Mouse (Mus musculus) forebrain, postnatal 0 days (tissue): Measurements from ENCODE around the gene Galnt18. TPM values are rescaled to one million over a fixed set of nuclear protein-coding genes. Genes with fewer than 3 reads are reported as not detected.

Experiments used
- ATAC-seq: fragments of 200-750 bp; cut with Nextera tagmentation; 2 replicates; pipeline ENCODE4 v1.8.0; 2017; ENCODE audit warnings: mild to moderate bottlenecking, moderate library complexity
- DNase-seq: peaks from one replicate; pipeline ENCODE4 v3.0.0-alpha.2; 2015
- H3K27ac ChIP-seq: fragments of 300-500 bp; sonication (generic); 2 replicates; pipeline ENCODE4 v1.5.1; 2014; ENCODE audit warnings: low read depth, mild to moderate bottlenecking, antibody characterized with exemption, low read length, moderate library complexity, mixed read lengths
- H3K27me3 ChIP-seq: fragments of 300-500 bp; sonication (generic); 2 replicates; pipeline ENCODE4 v1.6.1; 2014; ENCODE audit warnings: mild to moderate bottlenecking, low read length, mixed read lengths; ENCODE audit not compliant: insufficient read depth
- H3K36me3 ChIP-seq: fragments of 300-500 bp; sonication (generic); 2 replicates; pipeline ENCODE4 v1.6.1; 2014; ENCODE audit warnings: mild to moderate bottlenecking, moderate library complexity; ENCODE audit not compliant: insufficient read depth
- H3K4me1 ChIP-seq: fragments of 300-500 bp; sonication (generic); 2 replicates; pipeline ENCODE4 v1.6.1; 2014; ENCODE audit warnings: antibody characterized with exemption; ENCODE audit not compliant: insufficient read depth
- H3K4me2 ChIP-seq: fragments of 300-500 bp; sonication (generic); 2 replicates; pipeline ENCODE4 v1.6.1; 2014; ENCODE audit warnings: low read depth, mild to moderate bottlenecking, moderate library complexity
- H3K4me3 ChIP-seq: fragments of 300-500 bp; sonication (generic); 2 replicates; pipeline ENCODE4 v1.5.1; 2014; ENCODE audit warnings: low read depth, low read length, mixed read lengths
- H3K9ac ChIP-seq: fragments of 300-500 bp; sonication (generic); 2 replicates; pipeline ENCODE4 v1.6.1; 2014; ENCODE audit warnings: mild to moderate bottlenecking
- H3K9me3 ChIP-seq: fragments of 300-500 bp; sonication (generic); 2 replicates; pipeline ENCODE4 v1.6.1; 2016; ENCODE audit warnings: low read length
- CTCF ChIP-seq: sonication (generic); IDR thresholded peaks from 2 replicates; pipeline ENCODE4 v1.5.1; 2016; ENCODE audit warnings: antibody characterized with exemption, control low read depth, low read depth
- WGBS: fragments of 180-500 bp; shearing (Covaris S2); extraction: QIAGEN DNeasy Blood & Tissue Kit; methylation state at CpG from one replicate; pipeline ENCODE4 v1.1.7; 2014; 5-methylcytosine and 5-hydroxymethylcytosine counted together
- polyA plus RNA-seq: library from polyadenylated mRNA; unstranded; fragments of >200 nt; fragmentation: Nextera tagmentation; extraction: Ambion mirVana; gene quantifications from 2 replicates; pipeline ENCODE4 v1.2.1, GENCODE M21; 2015
- total RNA-seq: library from RNA; depleted of rRNA; stranded (reverse); fragments of >200 nt; gene quantifications from 2 replicates; pipeline ENCODE4 v1.2.3, GENCODE M21; 2014

Gene Galnt18
- total and polyA plus RNA-seq, 2 experiments from 2014 or later: 18.0 to 22.0 TPM

DNA sequence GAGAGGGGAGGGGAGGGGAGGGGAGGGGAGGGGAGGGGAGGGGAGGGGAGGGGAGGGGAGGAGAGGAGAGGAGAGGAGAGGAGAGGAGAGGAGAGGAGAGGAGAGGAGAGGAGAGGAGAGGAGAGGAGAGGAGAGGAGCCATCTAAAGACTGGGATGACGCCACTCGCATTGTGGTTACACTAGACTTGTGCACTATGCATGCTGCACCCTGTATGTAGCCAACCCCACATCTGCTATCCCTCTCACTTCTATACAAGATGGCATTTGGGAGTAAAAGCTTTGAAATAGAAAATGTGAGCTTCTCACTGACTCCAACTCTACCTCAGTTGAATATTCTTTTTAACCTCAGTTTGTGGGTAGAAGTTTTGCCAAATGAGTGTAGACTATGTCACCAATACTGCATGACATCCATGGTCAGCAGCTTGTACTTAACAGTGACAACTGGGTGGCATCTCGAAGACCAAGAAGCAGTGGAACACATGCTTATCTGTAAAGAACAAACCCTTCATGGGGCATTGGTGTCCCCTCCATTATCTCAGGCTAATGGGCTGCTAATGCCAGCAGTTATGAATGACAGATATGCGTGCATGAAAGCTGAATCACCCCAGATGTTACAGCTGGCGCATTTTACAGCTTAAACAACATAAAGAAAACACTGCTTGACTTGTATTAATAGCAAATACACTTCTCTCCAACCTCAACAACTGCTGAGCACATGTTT is 65.0 kb downstream of the Galnt18 start:
- Histone ChIP-seq H3K4me3 (no peak overlapping the region), H3K4me1 (no peaks in the 10 kb centered on the region; the same call in none of the 2 replicates), H3K9ac (no peak overlapping the region), H3K36me3 (no peaks in the 10 kb centered on the region), H3K4me2 (no peak overlapping the region), H3K9me3 (no peaks in the 10 kb centered on the region), H3K27ac (no peak overlapping the region), H3K27me3 (no peaks in the 10 kb centered on the region)
- TF ChIP-seq CTCF: no peak
- ATAC-seq (no peak), DNase-seq (no peak)
- 82% methylated on average over 5 of the region's 5 CpGs for WGBS

DNA sequence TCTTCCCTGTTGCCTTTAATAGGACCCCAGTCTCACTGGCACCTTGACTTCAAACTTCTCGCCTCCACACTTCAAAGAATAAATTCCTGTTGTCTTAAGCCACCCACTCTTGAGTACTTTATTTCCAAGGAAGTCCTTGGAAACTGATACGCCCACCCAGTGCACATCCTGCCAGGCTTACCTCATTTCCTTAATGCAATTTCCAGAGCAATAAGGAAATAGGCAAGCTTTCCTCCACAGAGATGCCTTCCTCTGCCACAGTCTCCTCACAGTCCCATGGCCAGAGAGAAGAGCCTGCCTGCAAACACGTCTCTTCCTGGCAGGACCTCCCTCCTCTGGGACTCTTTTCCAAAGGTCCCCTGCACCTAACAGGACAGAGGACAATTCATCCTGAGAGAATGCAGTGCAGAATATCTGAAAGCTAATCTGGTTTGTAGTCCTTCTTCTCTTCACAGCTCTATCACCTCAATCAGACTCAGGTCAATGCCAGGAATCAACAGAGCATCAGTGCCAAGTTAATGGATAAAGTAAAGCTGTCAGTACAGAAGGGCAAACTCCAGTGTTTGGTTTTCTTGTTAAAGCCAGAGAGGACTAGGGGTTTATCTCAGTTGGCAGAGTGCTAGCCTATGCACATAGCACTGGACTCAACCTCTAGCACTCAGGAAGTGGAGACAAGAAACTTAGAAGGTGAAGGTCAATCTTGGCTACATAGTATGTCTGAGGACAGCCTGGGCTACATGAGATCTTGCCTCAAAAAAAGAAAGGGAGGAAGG is 65.8 kb downstream of the Galnt18 start:
- WGBS: 76% methylated on average over 3 of the region's 3 CpGs
- Histone ChIP-seq H3K4me3 (no peak overlapping the region), H3K27ac (no peak overlapping the region), H3K36me3 (no peaks in the 10 kb centered on the region), H3K9me3 (no peaks in the 10 kb centered on the region), H3K4me2 (no peak overlapping the region), H3K27me3 (no peaks in the 10 kb centered on the region), H3K4me1 (no peaks in the 10 kb centered on the region; the same call in 1 of the 2 replicates), H3K9ac (no peak overlapping the region)
- no peak for TF ChIP-seq CTCF
- ATAC-seq (no peak), DNase-seq (no peak)

DNA sequence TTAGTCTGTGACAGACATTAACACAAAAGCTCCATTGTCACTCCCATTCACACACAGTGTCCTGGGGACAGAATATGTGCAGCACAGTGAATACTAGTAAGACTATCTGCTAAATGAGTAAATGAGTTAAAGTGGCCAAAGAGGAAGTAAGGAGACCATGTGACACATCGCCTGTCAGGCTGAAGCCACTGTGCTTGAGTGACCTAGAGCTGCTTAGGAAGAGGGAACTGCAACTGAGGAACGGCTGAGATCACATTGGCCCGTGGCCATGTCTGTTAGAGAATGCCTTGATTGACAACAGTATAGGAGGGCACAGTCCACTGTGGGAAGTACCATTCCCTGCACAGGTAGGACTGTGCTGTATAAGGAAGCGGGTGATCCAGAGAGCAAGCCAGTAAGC is 67.0 kb downstream of the Galnt18 start:
- Histone ChIP-seq H3K4me2 (no peak overlapping the region), H3K27ac (no peak overlapping the region), H3K36me3 (no peaks in the 10 kb centered on the region), H3K4me1 (no peaks in the 10 kb centered on the region; the same call in 1 of the 2 replicates), H3K9me3 (no peaks in the 10 kb centered on the region), H3K4me3 (no peak overlapping the region), H3K9ac (no peak overlapping the region), H3K27me3 (no peaks in the 10 kb centered on the region)
- no peak for TF ChIP-seq CTCF
- WGBS: 68% methylated on average over 4 of the region's 4 CpGs
- ATAC-seq (no peak), DNase-seq (no peak)

DNA sequence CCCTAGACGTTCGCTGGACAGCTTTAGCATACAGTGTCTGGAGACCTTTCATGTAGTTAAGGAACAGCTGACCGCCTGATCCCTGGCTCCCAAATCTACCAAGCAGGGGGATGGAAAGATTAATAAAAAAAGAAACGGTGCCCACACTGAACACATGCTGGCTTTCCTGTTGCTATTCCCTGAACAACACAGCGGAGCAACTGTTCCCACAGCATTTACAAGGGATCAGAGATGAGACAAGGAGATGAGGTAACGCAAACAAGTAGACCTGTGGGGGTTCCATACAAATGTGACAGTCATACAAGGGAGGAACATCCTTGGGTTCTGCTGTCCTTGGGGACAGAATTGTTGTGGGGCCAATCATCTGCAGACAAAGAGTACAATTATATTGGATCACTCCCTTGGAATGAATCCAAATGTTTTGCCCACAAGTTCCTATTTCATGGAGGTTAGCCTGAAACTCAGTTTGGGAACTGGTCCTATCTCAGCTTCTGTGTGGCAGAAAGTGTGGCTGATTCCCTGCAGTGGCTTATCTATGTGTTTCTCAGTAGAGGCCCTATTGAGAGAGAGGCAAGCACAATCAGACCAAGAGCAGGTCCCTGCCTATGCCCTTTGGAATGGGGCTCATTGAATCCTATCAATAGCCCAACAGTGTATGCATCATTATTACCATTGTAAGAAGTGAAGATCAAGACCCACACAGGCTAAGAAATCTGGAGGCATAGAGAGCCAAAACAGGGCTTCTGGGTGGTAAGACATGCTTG is 68.5 kb downstream of the Galnt18 start:
- WGBS: 73% methylated on average over 6 of the region's 6 CpGs
- ATAC-seq: no peak
- H3K9me3 ChIP-seq: no peaks in the 10 kb centered on the region

DNA sequence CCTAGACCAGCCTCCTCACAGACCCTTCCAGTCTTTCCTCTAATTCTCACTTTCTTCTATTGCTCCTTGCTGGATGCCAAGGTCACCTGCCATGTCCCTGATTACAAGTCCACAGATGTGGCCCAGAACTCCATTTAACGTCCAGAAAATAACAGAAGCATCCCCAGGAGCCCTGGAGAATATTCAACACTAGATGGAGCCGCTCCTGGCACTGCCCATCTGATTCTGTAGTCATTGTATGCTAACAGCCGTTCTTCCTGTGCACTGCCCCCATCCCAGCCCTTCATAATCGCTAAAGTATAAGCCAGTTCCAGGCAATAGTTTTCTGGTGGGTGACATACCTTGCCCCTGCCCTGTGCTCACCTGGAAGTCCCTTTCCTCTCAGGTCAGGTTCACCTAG is 69.5 kb downstream of the Galnt18 start:
- no peak for DNase-seq

More for the DNA sequence above, 68.5 kb downstream of the Galnt18 start:
- no peak overlapping the region for H3K4me3 ChIP-seq
- no peak for DNase-seq
- TF ChIP-seq CTCF: no peak
- no peak overlapping the region for H3K9ac ChIP-seq
- H3K4me2 ChIP-seq: no peak overlapping the region
- H3K36me3 ChIP-seq: no peaks in the 10 kb centered on the region
- H3K4me1 ChIP-seq: no peaks in the 10 kb centered on the region
- no peak overlapping the region for H3K27ac ChIP-seq
- no peaks in the 10 kb centered on the region for H3K27me3 ChIP-seq

DNA sequence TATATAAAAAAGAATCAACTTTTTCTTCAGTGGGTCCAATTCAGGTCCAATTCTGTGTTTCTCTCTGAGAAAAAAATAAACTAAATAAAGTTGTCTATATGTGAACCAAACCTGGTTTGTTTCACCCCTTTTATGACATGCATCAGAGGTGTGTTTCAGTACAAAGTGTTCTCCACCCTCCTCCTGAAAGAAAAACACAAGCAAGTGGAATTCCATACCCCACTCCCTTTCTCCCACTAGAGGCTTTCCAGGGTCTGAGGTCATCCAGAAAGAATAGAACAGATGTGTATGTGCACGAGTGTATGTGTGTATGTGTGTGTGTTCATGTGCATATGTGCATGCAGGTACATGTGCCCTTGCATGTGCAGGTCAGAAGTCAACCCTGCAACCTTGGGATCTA is 71.2 kb downstream of the Galnt18 start:
- Histone ChIP-seq H3K9ac (no peak overlapping the region), H3K4me2 (no peak overlapping the region), H3K36me3 (no peaks in the 10 kb centered on the region), H3K27me3 (no peaks in the 10 kb centered on the region), H3K9me3 (no peaks in the 10 kb centered on the region), H3K27ac (no peak overlapping the region), H3K4me1 (no peaks in the 10 kb centered on the region), H3K4me3 (no peak overlapping the region)
- WGBS: 49% methylated on average over 1 of the region's 1 CpGs
- no peak for DNase-seq
- no peak for ATAC-seq
- no peak for TF ChIP-seq CTCF

More for the DNA sequence above, 69.5 kb downstream of the Galnt18 start:
- Histone ChIP-seq H3K4me3 (no peak overlapping the region), H3K27ac (no peak overlapping the region), H3K4me2 (no peak overlapping the region), H3K4me1 (no peaks in the 10 kb centered on the region), H3K27me3 (no peaks in the 10 kb centered on the region), H3K36me3 (no peaks in the 10 kb centered on the region), H3K9me3 (no peaks in the 10 kb centered on the region), H3K9ac (no peak overlapping the region)
- no peak for ATAC-seq
- WGBS: 55% methylated on average over 4 of the region's 4 CpGs
- peak; percentile 19; the same call in 1 of the 2 replicates for TF ChIP-seq CTCF

DNA sequence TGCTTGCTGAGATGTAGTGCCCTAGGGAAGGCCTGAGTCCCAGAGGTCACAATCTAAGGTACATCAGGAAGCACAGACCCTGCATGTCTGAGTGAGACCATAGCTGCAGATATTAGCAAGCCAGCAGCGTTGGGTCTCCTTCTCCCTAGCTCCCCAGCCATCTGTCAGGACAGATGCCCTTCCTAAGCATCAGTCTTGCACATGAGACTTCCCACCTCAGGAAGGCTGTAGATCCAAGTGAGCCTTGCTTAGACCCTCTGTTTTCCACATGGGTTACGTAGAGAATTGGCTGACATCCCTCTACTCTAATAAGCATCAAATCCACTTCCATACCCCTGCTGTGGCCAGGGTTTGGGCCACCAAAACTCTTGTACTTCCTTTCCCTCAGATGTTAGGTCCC is 76.8 kb downstream of the Galnt18 start:
- Histone ChIP-seq H3K4me1 (no peaks in the 10 kb centered on the region), H3K27ac (no peak overlapping the region), H3K9me3 (no peaks in the 10 kb centered on the region), H3K36me3 (no peaks in the 10 kb centered on the region), H3K9ac (no peak overlapping the region), H3K27me3 (no peaks in the 10 kb centered on the region), H3K4me3 (no peak overlapping the region), H3K4me2 (no peak overlapping the region)
- no peak for TF ChIP-seq CTCF
- DNase-seq (no peak), ATAC-seq (no peak)
- WGBS: 74% methylated on average over 2 of the region's 2 CpGs
